Mouse (Mus musculus) myocyte (in vitro differentiated cells): ENCODE results near the gene Bcas3.

Source experiments
- CEBPB ChIP-seq: IDR thresholded peaks from 2 replicates; pipeline ENCODE4 v1.6.1; 2011; ENCODE audit warnings: mild to moderate bottlenecking, moderate library complexity; ENCODE audit not compliant: poor library complexity, insufficient read depth, severe bottlenecking
- E2F4 ChIP-seq: IDR thresholded peaks from one replicate; pipeline ENCODE4 v1.6.1; 2011; ENCODE audit warnings: mild to moderate bottlenecking, control low read depth, moderate library complexity; ENCODE audit not compliant: insufficient read depth
- MAX ChIP-seq: IDR thresholded peaks from one replicate; pipeline ENCODE4 v1.6.1; 2011; ENCODE audit warnings: low read depth, mild to moderate bottlenecking, control low read depth
- MYOD1 ChIP-seq, 3 experiments: IDR thresholded peaks; one replicate each; pipeline ENCODE4 v1.6.1; 2011; ENCODE audit warnings: control low read depth in 2 of 3, low read depth in 2 of 3, mild to moderate bottlenecking in 2 of 3, moderate library complexity in 1 of 3; ENCODE audit not compliant: insufficient read length in 2 of 3, control insufficient read depth in 1 of 3
- MYOG ChIP-seq, 3 experiments: IDR thresholded peaks; one replicate each; pipeline ENCODE4 v1.6.1; 2011; ENCODE audit warnings: control low read depth in 2 of 3, low read depth in 2 of 3, mild to moderate bottlenecking in 2 of 3; ENCODE audit not compliant: insufficient read length in 2 of 3, control insufficient read depth in 1 of 3, insufficient read depth in 1 of 3
- POLR2A ChIP-seq: IDR thresholded peaks from one replicate; pipeline ENCODE4 v1.6.1; 2011; ENCODE audit warnings: low read depth, mild to moderate bottlenecking, control low read depth, moderate library complexity; ENCODE audit not compliant: insufficient read length
- POLR2AphosphoS2 ChIP-seq: IDR thresholded peaks from one replicate; pipeline ENCODE4 v1.6.1; 2011; ENCODE audit warnings: low read depth, control low read depth; ENCODE audit not compliant: insufficient read length
- REST ChIP-seq: IDR thresholded peaks from one replicate; pipeline ENCODE4 v1.6.1; 2011; ENCODE audit warnings: mild to moderate bottlenecking, control low read depth, moderate library complexity; ENCODE audit not compliant: insufficient read depth, insufficient read length
- SRF ChIP-seq: IDR thresholded peaks from one replicate; pipeline ENCODE4 v1.6.1; 2011; ENCODE audit warnings: low read depth; ENCODE audit not compliant: control insufficient read depth, insufficient read length
- TCF12 ChIP-seq: IDR thresholded peaks from one replicate; pipeline ENCODE4 v1.6.1; 2011; ENCODE audit warnings: mild to moderate bottlenecking, control low read depth; ENCODE audit not compliant: poor library complexity, insufficient read depth, severe bottlenecking
- TCF3 ChIP-seq: IDR thresholded peaks from one replicate; pipeline ENCODE4 v1.6.1; 2011; ENCODE audit warnings: low read depth, control low read depth; ENCODE audit not compliant: insufficient read length
- USF1 ChIP-seq: IDR thresholded peaks from one replicate; pipeline ENCODE4 v1.6.1; 2011; ENCODE audit warnings: low read depth, mild to moderate bottlenecking, control low read depth, moderate library complexity

- TF ChIP-seq USF1: no peak
- no peak for TF ChIP-seq POLR2A
- TF ChIP-seq MAX: no peak
- no peak for TF ChIP-seq TCF12
- no peak for TF ChIP-seq POLR2AphosphoS2
- no peak for TF ChIP-seq E2F4
- no peak for TF ChIP-seq MYOD1 (IDR thresholded peaks at IDR 0.05; ENCODE audit: control insufficient read depth in 1 of 3, insufficient read length in 2 of 3, low read depth in 2 of 3)
- TF ChIP-seq TCF3: no peak
- no peak for TF ChIP-seq REST
- TF ChIP-seq MYOG (IDR thresholded peaks at IDR 0.05; ENCODE audit: control insufficient read depth in 1 of 3, insufficient read depth in 1 of 3, insufficient read length in 2 of 3, low read depth in 2 of 3): no peak
- no peak for TF ChIP-seq CEBPB
- no peak for TF ChIP-seq SRF
Measured at GRCm38 (mm10) chr11:85774707-85775106, 421.7 kb downstream of the Bcas3 start.
